Mouse (Mus musculus) gonadal fat pad, adult 2 months (tissue): ENCODE data around the gene Mapk6. TPM values are rescaled to one million over a fixed set of nuclear protein-coding genes. Genes with fewer than 3 reads are reported as not detected.
"Not testable (repeated sequence)": the region's sequence is repeated elsewhere in the genome, so short reads cannot be mapped to it uniquely, and the experiment has no call there.

Experiments
- DNase-seq: peaks from one replicate; pipeline ENCODE4 v3.0.0-alpha.2; 2012; ENCODE audit warnings: low read depth
- polyA plus RNA-seq: library from polyadenylated mRNA; depleted of rRNA; stranded (reverse); fragments of >200 nt; gene quantifications from 2 replicates; pipeline ENCODE4 v1.2.3, GENCODE M21; 2012; rRNA removed

Mapk6 gene
- polyA plus RNA-seq: 36.2 and 36.9 TPM in 2 replicates

DNA sequence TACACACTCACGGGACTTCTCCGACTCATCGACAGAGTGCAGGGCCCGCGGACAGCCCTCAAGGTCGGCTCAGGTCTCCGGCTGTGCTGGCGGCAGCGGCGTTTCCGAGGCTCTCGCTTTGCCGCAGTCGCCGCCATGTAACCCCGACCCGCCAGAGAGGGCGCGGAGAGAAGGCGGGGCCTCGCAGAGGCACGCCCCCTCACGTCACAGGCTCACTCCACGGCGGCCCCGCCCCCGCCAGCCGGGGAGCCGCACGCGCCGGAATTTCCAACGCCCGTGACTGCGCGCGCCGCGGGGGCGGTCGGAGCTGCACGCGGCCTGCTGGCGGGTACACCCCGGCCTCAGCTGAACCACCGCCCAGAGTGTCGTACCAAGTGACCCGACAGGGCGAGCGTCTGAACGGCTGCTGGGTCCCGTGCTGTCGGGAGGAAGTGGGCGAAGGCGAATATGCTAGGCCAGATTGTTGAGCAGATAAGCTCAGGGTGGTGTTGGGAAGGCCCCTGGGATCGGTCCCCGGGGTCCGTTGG, at the start of gene Mapk6:
Mapk6 (minus strand) TSS at position 154 of the 527 bp plus-strand sequence.
- no peak for DNase-seq

GRCm38 (mm10) chr9:75455684-75456083, 45.9 kb upstream of the Mapk6 start:
- DNase-seq: no peak

DNA sequence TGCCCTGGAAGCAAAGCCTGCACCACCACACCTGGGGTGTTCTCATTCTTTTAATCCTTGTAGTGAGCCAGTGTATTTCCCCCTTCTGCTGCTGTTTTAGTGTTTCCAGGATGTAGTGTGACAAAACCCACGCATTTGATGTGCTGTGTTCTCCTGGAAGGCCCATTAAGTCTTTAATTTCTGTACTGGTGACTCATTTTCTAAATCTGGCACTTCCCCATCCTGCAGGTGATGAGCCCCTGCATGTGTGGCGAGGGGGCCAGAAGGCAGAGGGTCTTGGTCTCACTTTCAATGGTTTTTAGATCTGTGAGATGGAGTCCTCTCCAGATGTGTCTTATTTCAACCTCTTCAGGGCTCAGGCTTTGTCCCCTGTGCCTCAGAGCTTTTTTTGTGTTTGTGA, 44.2 kb upstream of the Mapk6 start:
- DNase-seq: no peak

DNA sequence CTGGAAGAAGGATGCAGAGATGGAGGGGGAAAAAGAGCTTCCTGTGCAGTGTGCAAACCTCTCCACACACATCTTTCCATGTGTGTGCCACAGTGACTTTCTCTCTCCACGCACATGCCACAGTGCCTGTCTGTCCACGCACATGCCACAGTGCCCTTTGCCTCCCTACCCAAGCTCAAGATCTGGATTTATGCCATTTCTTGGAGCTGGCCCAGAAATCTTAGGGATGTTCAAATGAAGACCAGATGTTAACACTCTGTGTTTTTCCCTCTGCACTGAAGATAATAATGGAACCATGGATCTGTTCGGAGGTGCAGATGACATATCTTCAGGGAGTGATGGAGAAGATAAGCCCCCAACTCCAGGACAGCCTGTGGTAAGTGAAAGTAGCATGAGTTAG, 38.2 kb upstream of the Mapk6 start:
- DNase-seq: no peak

- not testable (repeated sequence) for DNase-seq
Measured at GRCm38 (mm10) chr9:75446574-75446973, 36.8 kb upstream of the Mapk6 start.

GRCm38 (mm10) chr9:75444981-75445380, 35.2 kb upstream of the Mapk6 start:
- DNase-seq: no peak

GRCm38 (mm10) chr9:75441691-75442131, 31.9 kb upstream of the Mapk6 start:
- no peak for DNase-seq

- no peak for DNase-seq
Measured at GRCm38 (mm10) chr9:75440796-75441666, 31.2 kb upstream of the Mapk6 start, which contains the start of gene Leo1. TSS of gene Leo1 (plus strand) at chr9:75441524.

GRCm38 (mm10) chr9:75437653-75438385, 28.0 kb upstream of the Mapk6 start:
- no peak for DNase-seq

DNA sequence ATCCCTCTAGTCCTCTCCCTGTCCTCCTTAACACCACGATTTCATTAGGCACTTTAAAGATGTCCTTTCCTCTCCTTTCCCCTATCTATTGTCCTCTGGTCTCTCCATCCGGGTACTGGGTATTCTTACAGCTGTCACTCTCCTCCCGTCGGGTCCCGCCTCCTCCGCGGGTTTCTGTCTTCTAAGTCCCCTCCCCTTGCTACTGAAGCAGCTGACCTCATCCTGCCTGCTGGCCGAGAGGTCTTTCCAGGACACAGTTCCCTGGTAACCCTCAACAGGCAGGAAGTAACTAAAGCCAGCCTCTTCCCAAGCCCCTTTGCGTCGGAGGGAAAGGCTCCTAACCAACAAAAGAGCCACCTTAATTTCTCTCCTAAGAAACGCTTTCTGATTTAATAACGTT, 26.1 kb upstream of the Mapk6 start:
- no peak for DNase-seq

DNA sequence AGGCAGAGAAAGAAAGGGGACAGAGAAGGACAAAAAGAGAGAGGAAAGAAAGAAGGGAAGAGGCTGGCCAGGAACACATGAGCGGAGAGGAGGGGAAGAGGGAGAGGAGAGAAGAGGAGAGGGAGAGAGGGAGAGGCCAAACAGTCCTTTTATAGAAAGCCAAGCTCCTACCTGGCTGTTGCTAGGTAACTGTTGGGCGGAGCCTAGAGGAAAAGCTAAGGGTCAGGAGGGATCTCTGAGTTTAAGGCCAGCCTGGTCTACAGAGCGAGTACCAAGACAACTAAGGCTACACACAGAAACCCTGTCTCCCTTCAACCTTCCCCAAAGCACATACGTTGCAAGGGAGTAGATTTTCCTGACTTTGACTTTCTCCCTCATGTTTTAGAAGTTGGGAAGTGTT, 25.5 kb upstream of the Mapk6 start:
- no peak for DNase-seq

GRCm38 (mm10) chr9:75434872-75435271, 25.1 kb upstream of the Mapk6 start:
- DNase-seq: no peak

DNA sequence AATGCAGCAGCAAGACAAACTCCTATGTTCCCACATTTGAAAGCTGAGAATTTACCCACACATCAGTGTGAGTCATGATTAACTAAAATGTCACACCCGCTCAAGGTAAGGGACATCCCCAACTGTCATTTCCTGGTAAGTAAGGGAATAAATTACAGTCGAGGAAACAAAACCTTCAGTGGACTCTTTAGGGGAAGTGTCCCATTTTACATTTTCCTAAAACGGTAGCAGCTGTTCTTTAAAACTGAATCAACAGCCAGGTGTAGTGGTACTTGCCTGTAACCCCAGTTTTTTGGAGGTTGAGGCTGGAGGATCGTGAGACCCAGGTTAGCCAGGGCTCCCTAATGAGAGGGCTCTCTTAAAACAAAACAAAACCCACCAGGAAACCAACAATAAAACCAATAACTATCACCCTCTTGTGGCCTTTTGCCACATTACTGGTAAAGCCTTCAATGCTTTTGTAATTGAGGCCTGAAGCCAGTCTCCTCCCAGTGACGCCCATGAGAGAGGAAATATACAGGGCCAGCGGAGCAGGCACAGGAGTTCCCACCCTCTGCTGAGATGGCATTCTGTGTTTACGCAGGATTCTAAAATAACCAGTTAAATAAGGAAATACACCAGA, 24.5 kb upstream of the Mapk6 start:
- DNase-seq: no peak

DNA sequence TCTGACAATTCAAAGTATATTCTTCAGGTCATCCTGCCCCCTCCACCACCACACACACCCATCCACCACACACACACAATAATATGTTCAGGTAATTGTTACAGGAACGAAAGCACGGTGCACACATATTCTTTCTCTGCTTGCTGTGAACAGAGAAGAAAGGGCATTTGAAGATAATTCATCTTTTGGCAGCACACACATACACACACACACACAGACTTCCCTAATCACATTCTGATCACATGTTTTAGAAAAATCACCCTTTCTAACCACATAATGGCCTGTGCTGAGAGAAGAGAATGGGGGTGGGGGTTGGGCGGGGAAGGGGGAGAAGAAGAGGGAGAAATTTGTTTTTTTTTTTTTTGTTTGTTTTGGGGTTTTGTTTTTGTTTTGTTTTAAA, 22.9 kb upstream of the Mapk6 start:
- DNase-seq: no peak

DNA sequence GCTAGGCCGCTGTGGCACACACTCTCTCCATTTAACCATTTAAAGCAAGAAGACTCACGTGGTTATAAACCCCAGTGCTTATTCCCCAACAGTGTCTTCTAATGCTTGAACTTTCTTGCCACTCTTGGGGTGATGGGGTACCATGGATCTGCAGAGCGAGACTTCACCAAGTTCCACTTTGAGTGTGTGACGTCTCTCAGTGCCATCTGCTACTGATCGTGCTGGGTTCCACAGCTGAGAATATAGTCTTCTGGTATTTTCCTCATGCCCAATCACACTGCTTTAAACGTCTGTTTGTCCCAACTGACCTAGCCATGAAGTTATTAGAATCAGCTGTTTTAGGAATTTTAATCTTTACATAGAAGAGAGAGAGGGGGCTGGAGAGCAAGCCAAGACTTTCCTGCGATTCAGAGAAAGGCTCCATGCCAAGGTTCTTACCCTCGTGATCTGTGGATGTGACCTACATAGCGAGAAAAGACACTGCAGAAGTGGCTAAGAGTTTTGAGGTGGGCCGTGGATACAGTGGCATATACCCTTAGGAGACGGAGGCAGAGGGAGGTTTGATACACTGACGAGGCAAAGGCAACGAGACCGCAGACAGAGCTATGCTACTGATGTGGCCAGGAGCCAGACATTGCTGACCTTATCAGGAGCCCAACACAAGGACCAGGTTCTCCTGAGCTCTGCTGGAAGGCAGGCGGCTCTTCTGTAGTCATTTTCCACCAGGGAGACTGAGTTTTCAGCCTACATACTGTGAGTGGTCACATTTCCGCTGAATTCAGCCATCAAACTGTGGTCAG, 21.2 kb upstream of the Mapk6 start:
- DNase-seq: no peak

- DNase-seq: no peak
Measured at GRCm38 (mm10) chr9:75429657-75430056, 19.9 kb upstream of the Mapk6 start.

DNA sequence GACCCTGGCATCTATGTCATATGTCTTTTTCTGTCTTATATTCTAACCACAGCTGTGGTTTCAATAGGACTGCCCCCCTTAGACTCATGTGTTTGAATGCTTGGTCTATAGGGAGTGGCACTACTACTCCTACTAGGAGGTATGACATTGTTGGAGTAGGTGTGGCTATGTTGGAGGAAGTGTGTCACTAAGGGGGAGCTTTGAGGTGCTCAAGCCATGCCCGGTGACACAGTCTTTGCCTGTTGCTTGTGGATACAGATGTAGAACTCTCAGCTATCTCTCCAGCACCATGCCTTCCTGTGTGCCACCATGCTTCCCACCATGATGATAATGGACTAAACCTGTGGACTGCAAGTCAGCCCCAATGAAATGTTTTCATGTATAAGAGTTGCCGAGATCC, 19.2 kb upstream of the Mapk6 start:
- DNase-seq: no peak

DNA sequence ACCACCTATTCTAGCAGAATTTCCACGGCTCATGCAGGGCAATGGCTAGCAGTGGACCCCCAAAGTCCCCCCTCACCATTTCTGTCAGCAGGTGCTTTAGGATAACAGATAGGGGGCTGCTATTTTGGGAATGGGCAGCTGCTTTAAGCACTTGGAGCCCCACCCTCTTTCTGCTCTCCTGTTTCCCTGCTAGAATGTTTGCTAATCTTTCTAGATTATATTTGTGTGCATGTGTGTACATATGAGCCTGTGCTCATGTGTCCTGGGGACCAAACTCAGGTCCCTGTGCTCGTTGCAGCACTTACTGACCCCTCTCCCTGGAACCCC, 18.4 kb upstream of the Mapk6 start:
- DNase-seq: no peak

DNA sequence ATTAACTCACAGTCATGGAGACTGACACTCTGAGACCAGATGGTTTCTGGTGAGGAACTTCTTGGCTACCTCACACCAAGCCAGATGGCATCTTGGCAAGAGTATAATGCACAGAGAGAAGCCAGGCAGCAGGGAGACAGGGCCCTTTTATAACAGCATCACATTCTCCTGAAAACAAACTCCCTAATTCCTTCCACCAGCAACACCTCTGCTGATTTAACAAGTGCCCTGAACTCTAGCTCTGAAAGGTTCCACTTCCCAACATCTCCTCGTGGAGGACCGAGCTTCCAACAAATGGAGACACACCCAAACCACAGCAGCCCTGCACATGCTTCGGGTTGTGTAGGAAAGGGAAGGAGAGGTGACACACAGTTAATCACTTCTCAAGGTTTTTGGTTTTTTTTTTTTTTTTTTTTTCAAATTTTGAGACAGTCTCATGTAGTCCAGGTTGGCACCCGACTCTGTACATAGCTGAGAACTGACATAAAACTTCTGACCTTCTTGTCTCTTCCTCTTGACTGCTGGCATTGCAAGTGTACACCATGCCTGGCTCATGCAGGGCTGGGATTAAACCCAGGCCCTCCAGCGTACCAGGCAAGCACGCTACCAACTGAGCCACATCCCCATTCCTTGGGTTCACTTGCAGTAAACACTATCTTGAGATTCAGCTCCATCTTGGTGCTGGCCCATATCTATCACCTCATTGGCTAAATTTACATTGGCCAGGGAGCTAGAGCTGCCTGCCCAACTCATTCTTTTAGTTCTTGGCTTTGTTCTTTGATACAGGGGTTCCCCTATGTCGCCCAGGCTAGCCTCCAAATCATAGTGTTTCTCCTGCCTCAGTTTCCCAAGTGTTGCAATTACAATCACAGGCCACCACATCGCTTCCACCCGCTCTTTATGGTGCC, 17.8 kb upstream of the Mapk6 start:
- DNase-seq: no peak

DNA sequence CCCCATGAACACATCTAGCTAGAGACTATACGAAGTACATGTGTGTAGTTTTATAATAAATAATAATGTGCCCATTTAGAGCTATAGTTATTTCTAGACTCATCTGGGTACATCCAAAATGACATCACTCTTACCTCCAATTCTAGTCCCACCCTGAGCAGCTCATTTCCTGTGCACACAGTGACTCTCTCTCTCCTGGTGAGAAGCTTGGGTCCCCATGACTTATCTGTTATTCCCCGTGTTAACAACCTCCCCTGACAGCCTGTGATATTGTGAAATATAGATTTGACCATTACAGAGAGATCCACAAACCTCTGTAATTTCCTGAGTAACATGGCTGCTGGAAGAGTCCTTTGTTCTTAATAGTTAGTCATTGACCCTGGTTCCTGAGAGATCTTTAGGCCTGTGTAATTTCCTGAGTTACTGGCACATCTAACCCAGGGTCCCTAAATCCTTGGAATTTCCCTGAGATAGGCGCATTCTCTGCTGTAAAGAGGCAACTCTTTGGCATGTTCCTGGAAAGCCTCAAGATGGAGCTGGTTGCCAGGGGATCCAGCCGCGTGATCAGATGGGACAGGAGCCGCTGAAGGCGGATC, 16.1 kb upstream of the Mapk6 start:
- no peak for DNase-seq
